Mouse (Mus musculus) E14TG2a.4 (cell line): ENCODE measurements around the gene Tcf7l2.
A peak's percentile ranks its signal among the peaks of the same experiment; 100 is the strongest.

Experiments
- H3K27me3 ChIP-seq: 2 replicates; pipeline ENCODE4 v1.6.1; 2014; ENCODE audit warnings: low read length, control low read depth; ENCODE audit not compliant: insufficient read depth
- H3K36me3 ChIP-seq: 2 replicates; pipeline ENCODE4 v1.6.1; 2014; ENCODE audit warnings: low read length, control low read depth; ENCODE audit not compliant: insufficient read depth
- H3K4me1 ChIP-seq: replicated peaks from 2 replicates; pipeline ENCODE4 v1.6.1; 2014; ENCODE audit warnings: low read depth, low read length, control low read depth
- H3K4me3 ChIP-seq: replicated peaks from 2 replicates; pipeline ENCODE4 v1.5.1; 2014; ENCODE audit warnings: mild to moderate bottlenecking, low read length
- H3K9me3 ChIP-seq: 2 replicates; pipeline ENCODE4 v1.6.1; 2014; ENCODE audit warnings: low read length, control low read depth
- CTCF ChIP-seq: conservative IDR thresholded peaks from 2 replicates; pipeline ENCODE4 v1.5.1; 2014; ENCODE audit warnings: low read length
- NANOG ChIP-seq: IDR thresholded peaks from 2 replicates; pipeline ENCODE4 v1.6.1; 2014; ENCODE audit warnings: borderline replicate concordance, low read length, mixed read lengths
- POU5F1 ChIP-seq: IDR thresholded peaks from 2 replicates; pipeline ENCODE4 v1.6.1; 2014; ENCODE audit warnings: low read length, borderline replicate concordance

The Tcf7l2 gene

DNA sequence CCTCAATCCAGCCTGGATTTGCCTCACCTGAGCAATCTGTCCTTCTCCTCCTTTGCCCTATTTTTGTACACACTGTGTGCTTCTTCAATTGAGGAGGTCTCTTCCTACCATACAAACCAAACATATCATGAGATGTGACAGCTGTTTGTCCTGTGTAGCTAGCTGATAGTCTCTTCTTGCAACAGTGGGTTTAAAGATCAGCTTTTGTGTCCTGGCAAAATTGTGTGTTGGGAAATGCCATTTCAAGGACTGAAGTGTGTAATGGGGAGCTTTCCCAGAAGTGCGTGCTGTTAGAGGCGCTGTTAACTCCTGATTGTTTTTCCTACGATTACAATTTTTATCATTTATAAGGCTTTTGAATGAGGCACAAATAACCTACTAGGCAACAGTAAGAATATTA is 174.6 kb downstream of the Tcf7l2 start:
- H3K27me3 ChIP-seq: no peaks in the 10 kb centered on the region
- TF ChIP-seq CTCF (no peak), POU5F1 (no peak), NANOG (no peak)
- peaks cover 8% of the 10 kb centered on the region; the same call in 1 of the 2 replicates for H3K36me3 ChIP-seq
- no peak overlapping the region for H3K4me3 ChIP-seq
- 0 out of 2 replicates have a peak, but pooled peaks cover 6% of the 10 kb centered on the region for H3K4me1 ChIP-seq
- H3K9me3 ChIP-seq: no peaks in the 10 kb centered on the region

DNA sequence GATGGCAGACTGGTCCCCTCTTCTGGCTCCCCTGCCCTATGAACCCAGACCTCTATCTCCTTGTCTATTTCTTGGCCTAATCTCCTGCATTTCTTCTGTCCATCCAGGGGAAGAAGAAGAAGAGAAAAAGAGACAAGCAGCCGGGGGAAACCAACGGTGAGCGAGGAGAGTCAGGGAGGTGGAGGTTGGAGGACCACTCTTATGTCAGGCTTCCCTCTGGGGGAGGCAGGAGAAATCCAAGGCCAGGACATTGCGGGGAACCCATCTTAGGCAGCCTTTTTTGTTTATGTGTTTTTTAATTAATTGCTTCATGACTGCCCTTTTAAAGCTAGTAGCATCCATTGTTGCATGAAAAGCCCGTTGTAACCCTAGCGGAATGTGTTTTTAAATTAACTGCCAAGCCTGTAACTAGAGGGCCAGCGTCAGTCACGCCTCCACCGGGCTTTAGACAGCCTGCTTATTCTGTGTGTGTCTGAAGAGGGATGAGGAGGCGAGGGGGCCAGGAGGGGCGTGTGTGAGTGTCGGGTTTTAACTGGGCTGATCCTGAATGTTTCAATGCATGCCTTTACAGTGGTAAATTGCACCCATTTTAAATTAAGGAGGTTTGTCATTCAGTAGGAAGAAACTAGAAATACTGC is 182.3 kb downstream of the Tcf7l2 start:
- Histone ChIP-seq H3K9me3 (no peaks in the 10 kb centered on the region), H3K36me3 (peaks cover 8% of the 10 kb centered on the region; the same call in 1 of the 2 replicates), H3K4me1 (peaks cover 18% of the 10 kb centered on the region; the same call in 1 of the 2 replicates), H3K4me3 (no peak overlapping the region), H3K27me3 (no peaks in the 10 kb centered on the region)
- TF ChIP-seq CTCF (no peak), POU5F1 (no peak), NANOG (no peak)

DNA sequence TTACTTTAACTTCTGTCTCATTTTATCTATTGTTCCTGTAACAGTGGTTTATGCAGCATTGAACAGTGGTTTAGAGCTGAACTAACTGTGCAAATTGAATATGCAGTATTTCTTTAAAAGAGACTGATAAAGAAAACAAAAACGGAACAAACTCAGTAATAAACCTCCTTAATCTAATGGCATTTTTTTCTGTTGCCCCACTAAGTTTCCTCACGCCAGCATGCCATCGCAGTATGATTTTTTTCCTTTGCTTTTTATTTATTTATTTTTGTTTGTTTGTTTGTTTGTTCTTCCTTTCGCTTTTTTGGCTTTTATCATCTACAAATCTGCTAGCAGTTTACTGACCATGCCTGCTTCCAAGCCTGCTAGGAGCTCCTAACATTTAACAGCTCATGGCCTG is 183.2 kb downstream of the Tcf7l2 start:
- no peak overlapping the region for H3K4me3 ChIP-seq
- H3K4me1 ChIP-seq: peaks cover 27% of the 10 kb centered on the region
- H3K9me3 ChIP-seq: no peaks in the 10 kb centered on the region
- TF ChIP-seq NANOG (no peak), POU5F1 (no peak), CTCF (no peak)
- peaks cover 2% of the 10 kb centered on the region; the same call in 1 of the 2 replicates for H3K36me3 ChIP-seq
- H3K27me3 ChIP-seq: no peaks in the 10 kb centered on the region

DNA sequence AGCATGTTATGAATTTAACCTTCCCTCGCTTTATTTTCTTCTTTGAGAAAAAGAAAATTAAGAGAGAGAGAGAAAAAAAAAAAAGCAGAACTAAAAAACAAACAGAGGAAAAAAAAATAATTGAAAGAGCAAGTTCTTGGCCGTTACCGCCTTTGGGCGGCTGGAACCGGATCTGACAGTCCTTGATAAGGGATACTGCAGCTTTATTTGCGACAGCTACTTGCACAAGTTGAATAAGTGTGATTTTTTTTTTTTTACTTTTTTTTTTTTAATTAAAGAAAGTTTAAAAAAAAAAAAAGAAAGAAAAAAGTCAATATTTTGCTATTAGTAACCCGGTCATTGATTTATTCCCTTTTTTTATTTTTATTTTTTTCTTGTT is 183.8 kb downstream of the Tcf7l2 start:
- Histone ChIP-seq H3K36me3 (no peaks in the 10 kb centered on the region), H3K9me3 (no peaks in the 10 kb centered on the region), H3K27me3 (no peaks in the 10 kb centered on the region), H3K4me1 (peaks cover 32% of the 10 kb centered on the region), H3K4me3 (no peak overlapping the region)
- TF ChIP-seq NANOG (no peak), CTCF (no peak), POU5F1 (no peak)

DNA sequence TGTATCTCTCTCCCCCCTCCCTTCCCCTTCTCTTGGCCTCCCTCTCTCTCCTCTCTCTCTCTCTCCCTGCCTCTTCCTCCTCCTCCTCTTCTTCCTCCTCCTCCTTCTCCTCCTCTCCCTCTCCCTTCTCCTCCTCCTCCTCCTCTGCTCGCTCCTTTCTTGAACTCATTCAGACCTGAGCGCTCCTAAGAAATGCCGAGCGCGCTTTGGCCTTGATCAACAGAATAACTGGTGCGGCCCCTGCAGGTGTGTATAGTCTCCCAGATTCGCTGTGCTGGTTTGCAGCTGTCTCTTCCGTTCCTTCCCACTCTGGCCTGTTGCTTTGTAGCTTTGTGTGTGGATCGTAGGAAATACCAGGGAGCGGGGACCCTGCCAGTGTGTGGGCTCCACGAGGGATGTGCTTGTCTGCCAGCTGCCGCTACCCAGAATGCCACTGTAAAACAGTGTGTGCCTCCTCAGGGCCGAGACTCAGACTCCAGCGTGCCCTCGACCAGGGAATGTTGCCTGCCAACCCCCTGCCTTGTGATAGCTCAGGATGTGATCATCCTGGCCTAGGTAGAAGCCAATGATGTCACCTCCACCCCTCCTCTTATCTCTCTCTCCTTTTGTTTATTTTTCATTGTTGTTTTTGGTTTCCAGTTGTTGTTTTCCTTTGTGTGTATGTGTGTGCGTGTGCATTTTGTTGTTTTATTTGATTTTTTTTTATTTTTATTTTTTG is 184.3 kb downstream of the Tcf7l2 start:
- peaks cover 35% of the 10 kb centered on the region for H3K4me1 ChIP-seq
- no peaks in the 10 kb centered on the region for H3K9me3 ChIP-seq
- peak overlapping the region; percentile 48; the same call in 1 of the 2 replicates for H3K4me3 ChIP-seq
- TF ChIP-seq NANOG (no peak), POU5F1 (no peak), CTCF (no peak)
- H3K27me3 ChIP-seq: no peaks in the 10 kb centered on the region
- no peaks in the 10 kb centered on the region for H3K36me3 ChIP-seq

DNA sequence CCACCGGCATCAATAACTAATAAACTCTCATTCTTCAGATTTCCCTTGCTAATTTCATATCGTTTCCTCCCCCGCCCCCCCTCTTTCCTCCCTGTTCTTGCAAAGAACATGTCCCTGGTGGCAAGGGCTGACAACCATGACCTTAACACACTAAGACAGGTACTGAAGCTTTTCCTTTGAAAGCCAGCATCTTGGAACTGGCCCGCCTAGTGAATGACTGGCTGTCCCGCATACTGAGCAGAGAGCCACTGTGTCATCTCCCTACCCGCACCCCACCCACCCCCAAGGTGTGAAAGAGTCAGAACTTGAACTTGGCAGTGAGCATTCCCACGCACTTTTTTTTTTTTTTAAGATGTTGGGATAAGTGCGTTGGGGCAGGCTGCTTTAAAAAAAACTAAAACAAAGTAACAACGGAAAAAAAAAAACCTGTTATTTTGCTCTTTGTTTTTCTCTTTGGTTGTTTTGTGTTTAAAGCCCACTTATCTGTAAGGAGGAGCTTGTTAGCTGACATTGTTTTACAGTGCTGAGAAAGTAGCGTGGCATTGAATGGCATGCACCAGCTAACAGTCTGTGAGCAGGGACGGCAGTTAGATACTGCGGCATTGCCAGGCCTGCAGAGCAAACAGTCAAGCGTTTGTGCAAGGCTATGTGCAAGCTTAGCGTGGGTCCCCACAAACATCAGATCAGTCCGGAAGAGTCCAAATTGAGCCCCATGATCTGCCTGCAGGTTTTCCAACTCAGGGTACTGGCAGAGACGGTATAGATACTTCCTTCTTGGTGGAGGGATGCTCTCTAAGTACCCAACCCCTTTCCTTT is 185.4 kb downstream of the Tcf7l2 start:
- Histone ChIP-seq H3K4me1 (peaks cover 44% of the 10 kb centered on the region), H3K36me3 (no peaks in the 10 kb centered on the region), H3K9me3 (no peaks in the 10 kb centered on the region), H3K4me3 (no peak overlapping the region), H3K27me3 (no peaks in the 10 kb centered on the region)
- TF ChIP-seq NANOG (no peak), CTCF (no peak)

DNA sequence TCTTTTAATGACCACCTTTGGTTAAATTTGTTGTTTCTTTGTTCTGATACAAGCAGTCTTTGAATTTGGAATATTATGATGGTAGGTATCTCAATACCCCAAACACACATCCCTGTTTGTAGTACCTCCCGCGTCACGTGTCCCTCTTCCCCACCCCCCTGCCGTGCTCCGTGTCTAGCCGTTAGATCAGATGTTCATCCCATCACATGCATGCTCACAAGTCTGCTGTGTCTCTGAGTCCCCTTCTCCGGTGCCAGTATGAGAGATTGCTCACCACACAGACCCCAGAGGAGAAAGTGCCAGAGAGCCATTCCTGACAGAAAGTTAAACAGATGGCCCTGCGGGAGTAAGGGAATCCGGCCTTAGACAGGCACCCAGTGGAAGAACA is 186.0 kb downstream of the Tcf7l2 start:
- Histone ChIP-seq H3K4me1 (peaks cover 44% of the 10 kb centered on the region), H3K4me3 (no peak overlapping the region), H3K27me3 (no peaks in the 10 kb centered on the region), H3K9me3 (no peaks in the 10 kb centered on the region), H3K36me3 (no peaks in the 10 kb centered on the region)
- TF ChIP-seq NANOG (no peak), POU5F1 (no peak), CTCF (no peak)

DNA sequence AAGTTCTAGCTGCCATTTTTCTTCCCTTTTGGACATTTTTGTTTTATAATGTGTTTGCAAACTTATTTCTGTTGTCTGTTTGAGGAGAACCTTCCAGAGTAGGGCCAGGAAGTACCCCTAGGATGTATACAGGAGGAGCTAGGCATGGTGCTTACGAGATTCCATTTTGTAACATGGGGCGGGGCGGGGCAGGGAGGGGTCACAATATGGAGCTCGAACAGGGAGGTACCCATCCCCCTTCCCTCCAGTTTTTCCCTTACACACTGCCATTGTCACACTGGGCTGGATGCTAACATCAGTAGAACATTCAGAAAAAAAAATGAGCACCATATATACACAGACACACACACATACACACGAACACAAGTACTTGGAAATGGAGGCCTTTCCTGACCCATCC is 187.1 kb downstream of the Tcf7l2 start:
- no peaks in the 10 kb centered on the region for H3K9me3 ChIP-seq
- H3K27me3 ChIP-seq: no peaks in the 10 kb centered on the region
- H3K4me3 ChIP-seq: no peak overlapping the region
- peaks cover 44% of the 10 kb centered on the region for H3K4me1 ChIP-seq
- no peak for TF ChIP-seq NANOG
- TF ChIP-seq CTCF: no peak
- no peak for TF ChIP-seq POU5F1
- no peaks in the 10 kb centered on the region for H3K36me3 ChIP-seq
